Mouse (Mus musculus): ENCODE data around the gene Ms4a15.

The Ms4a15 gene

GRCm38 (mm10) chr19:10959978-10960346 lies 33.1 kb downstream of the Ms4a15 start:
- DNase-seq (ENCODE audit: low spot score) = no peak

- DNase-seq (ENCODE audit: low spot score) = peak; percentile 85
These were observed 33.7 kb downstream of the Ms4a15 start for GRCm38 (mm10) chr19:10959085-10959977.

- DNase-seq (ENCODE audit: low spot score) = peak; percentile 47
These were observed 40.8 kb downstream of the Ms4a15 start for GRCm38 (mm10) chr19:10952021-10952939.

GRCm38 (mm10) chr19:10949558-10949957 lies 43.5 kb downstream of the Ms4a15 start:
- no peak for DNase-seq (ENCODE audit: low spot score)

- peak; percentile 100 for DNase-seq (ENCODE audit: low spot score)
These were observed 43.9 kb downstream of the Ms4a15 start, which contains the start of gene Ccdc86 for GRCm38 (mm10) chr19:10949112-10949511. Ccdc86 (minus strand) TSS chr19:10949266.

- no peak for DNase-seq (ENCODE audit: low spot score)
These were observed 44.6 kb downstream of the Ms4a15 start for GRCm38 (mm10) chr19:10948416-10948815.

GRCm38 (mm10) chr19:10947219-10947618 lies 45.8 kb downstream of the Ms4a15 start:
- DNase-seq (ENCODE audit: low spot score) = no peak

GRCm38 (mm10) chr19:10946506-10946905 lies 46.5 kb downstream of the Ms4a15 start:
- DNase-seq (ENCODE audit: low spot score) = no peak

- no peak for DNase-seq (ENCODE audit: low spot score)
These were observed 49.1 kb downstream of the Ms4a15 start for GRCm38 (mm10) chr19:10943955-10944354.

- DNase-seq (ENCODE audit: low spot score) = peak; percentile 74
These were observed 52.1 kb downstream of the Ms4a15 start for GRCm38 (mm10) chr19:10940801-10941457.

GRCm38 (mm10) chr19:10940097-10940800 lies 52.8 kb downstream of the Ms4a15 start:
- DNase-seq (ENCODE audit: low spot score) = peak; percentile 95

GRCm38 (mm10) chr19:10938771-10939170 lies 54.3 kb downstream of the Ms4a15 start:
- DNase-seq (ENCODE audit: low spot score) = no peak

GRCm38 (mm10) chr19:10937110-10937563 lies 55.9 kb downstream of the Ms4a15 start, which contains the start of gene Ptgdr2:
Ptgdr2 (plus strand) TSS chr19:10937160.
- no peak for DNase-seq (ENCODE audit: low spot score)

- DNase-seq (ENCODE audit: low spot score) = no peak
These were observed 57.0 kb downstream of the Ms4a15 start for GRCm38 (mm10) chr19:10936077-10936476.

GRCm38 (mm10) chr19:10935029-10935428 lies 58.0 kb downstream of the Ms4a15 start:
- no peak for DNase-seq (ENCODE audit: low spot score)

- DNase-seq (ENCODE audit: low spot score) = no peak
These were observed 62.4 kb downstream of the Ms4a15 start for GRCm38 (mm10) chr19:10930641-10931040.

Data from embryo, embryonic 10 days (tissue).